Mouse (Mus musculus) ES-E14 (cell line): Measurements from ENCODE around the gene Pitpnm2. TPM values are rescaled to one million over a fixed set of nuclear protein-coding genes. Genes with fewer than 3 reads are reported as not detected.

ENCODE experiments used
- DNase-seq: peaks from one replicate; pipeline ENCODE4 v3.0.0-alpha.2; 2013; ENCODE audit warnings: low read depth, low spot score
- H3K27ac ChIP-seq: 2 replicates; pipeline ENCODE4 v1.5.1; 2012; ENCODE audit warnings: low read depth, mild to moderate bottlenecking, low read length, moderate library complexity, mixed read lengths; ENCODE audit not compliant: poor library complexity, insufficient read depth, severe bottlenecking
- H3K36me3 ChIP-seq: 2 replicates; pipeline ENCODE4 v1.6.1; 2012; ENCODE audit warnings: mild to moderate bottlenecking, low read length, moderate library complexity, mixed read lengths; ENCODE audit not compliant: control insufficient read depth, poor library complexity, insufficient read depth, severe bottlenecking
- H3K4me1 ChIP-seq, 2 experiments: fragments of 150-350 bp in 1 of 2; sonication (generic) in 1 of 2; 2 replicates each; pipeline ENCODE4 v1.6.1; 2012; ENCODE audit warnings: low read length in 2 of 2, mild to moderate bottlenecking in 1 of 2, mixed read lengths in 1 of 2; ENCODE audit not compliant: control insufficient read depth in 2 of 2, insufficient read depth in 2 of 2, poor library complexity in 1 of 2
- H3K4me3 ChIP-seq, 2 experiments: fragments of 150-350 bp in 1 of 2; sonication (generic) in 1 of 2; 2 replicates each; pipeline ENCODE4 v1.5.1; 2012; ENCODE audit warnings: low read length in 2 of 2, low read depth in 1 of 2, mild to moderate bottlenecking in 1 of 2, mixed read lengths in 1 of 2; ENCODE audit not compliant: insufficient read depth in 1 of 2, poor library complexity in 1 of 2, severe bottlenecking in 1 of 2
- H3K9ac ChIP-seq: 2 replicates; pipeline ENCODE4 v1.6.1; 2012; ENCODE audit warnings: low read depth, mild to moderate bottlenecking, low read length, mixed read lengths; ENCODE audit not compliant: poor library complexity, insufficient read depth, severe bottlenecking
- H3K9me3 ChIP-seq: fragments of 150-350 bp; sonication (generic); 2 replicates; pipeline ENCODE4 v1.6.1; 2012; ENCODE audit warnings: low read depth, mild to moderate bottlenecking, low read length; ENCODE audit not compliant: control insufficient read depth, insufficient read depth
- CHD2 ChIP-seq: IDR thresholded peaks from 2 replicates; pipeline ENCODE4 v1.6.1; 2014; ENCODE audit warnings: mild to moderate bottlenecking, low read depth, low read length, inconsistent platforms
- HCFC1 ChIP-seq: IDR thresholded peaks from 2 replicates; pipeline ENCODE4 v1.6.1; 2012; ENCODE audit warnings: low read length, inconsistent platforms, borderline replicate concordance; ENCODE audit not compliant: insufficient read depth
- MAFK ChIP-seq: IDR thresholded peaks from 2 replicates; pipeline ENCODE4 v1.6.1; 2014; ENCODE audit warnings: mild to moderate bottlenecking, low read depth, low read length, inconsistent platforms; ENCODE audit not compliant: insufficient read depth
- ZC3H11A ChIP-seq: IDR thresholded peaks from 2 replicates; pipeline ENCODE4 v1.6.1; 2012; ENCODE audit warnings: low read depth, mild to moderate bottlenecking, inconsistent platforms, low read length, borderline replicate concordance
- ZNF384 ChIP-seq: IDR thresholded peaks from 2 replicates; pipeline ENCODE4 v1.6.1; 2012; ENCODE audit warnings: low read depth, low read length, inconsistent platforms
- in situ Hi-C, 2 experiments: fragments of 600-800 bp; cut with MboI; formaldehyde crosslinking; loops; one replicate each; pipeline ENCODE4 v1.15.1; 2025; ENCODE audit warnings: low sequenced_read_pairs in 2 of 2, inconsistent platforms in 1 of 2; ENCODE audit not compliant: unreplicated experiment in 2 of 2
- total RNA-seq: library from RNA; depleted of rRNA; stranded (reverse); fragments of 300-350 nt; gene quantifications from 2 replicates; pipeline ENCODE4 v1.2.3, GENCODE M21; 2012

The Pitpnm2 gene
- total RNA-seq, 1 experiment = 6.6 TPM

DNA sequence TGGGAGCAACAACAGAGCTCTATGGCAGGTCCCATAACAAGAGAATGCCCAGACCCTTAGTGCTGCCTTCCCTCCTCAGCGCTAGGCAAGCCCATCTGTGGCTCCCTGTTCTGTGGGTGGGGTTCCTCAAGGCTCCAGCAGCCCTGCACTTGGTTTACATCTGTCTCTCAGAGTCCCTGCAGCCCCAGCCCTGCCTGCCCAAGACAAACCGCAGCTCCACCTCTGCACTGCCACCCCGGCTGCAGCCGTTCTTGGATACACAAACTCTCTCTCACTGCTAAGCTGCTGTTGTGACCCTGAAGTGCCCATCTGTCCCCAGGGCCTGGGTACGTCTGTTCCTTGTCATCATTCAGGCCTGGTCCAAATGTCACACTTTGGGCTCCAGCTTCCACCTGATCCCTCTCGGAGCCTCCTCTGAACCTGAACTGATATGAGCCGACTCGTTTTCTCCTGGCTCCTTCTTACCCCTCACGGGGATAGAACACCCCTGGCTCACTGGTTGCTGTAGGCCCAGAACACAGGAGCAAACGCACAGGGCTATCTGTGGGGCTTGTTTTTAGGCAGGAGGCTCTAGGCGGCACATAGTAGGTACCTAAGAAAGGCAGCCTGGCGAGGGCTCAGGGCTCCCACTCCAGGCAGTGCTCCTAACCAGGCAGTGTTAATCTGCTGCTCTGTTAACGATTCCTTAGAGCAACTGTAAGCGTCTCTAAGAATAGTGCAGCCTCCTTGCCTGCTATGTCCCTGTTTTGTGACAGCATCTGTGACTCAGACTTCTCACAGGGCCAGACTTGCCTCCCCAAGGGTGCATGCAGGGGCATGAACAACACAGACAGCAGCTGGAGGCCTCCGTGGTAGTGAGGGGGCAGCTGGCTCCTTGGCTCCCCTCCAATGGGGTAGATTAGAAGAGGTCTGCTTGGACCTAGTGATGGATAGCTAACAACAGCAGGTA, 83.7 kb downstream of the Pitpnm2 start:
- H3K9me3 ChIP-seq = no peaks in the 10 kb centered on the region
- H3K4me3 ChIP-seq = no peak overlapping the region
- no peak overlapping the region for H3K9ac ChIP-seq
- DNase-seq = no peak
- H3K4me1 ChIP-seq = peaks cover 0 to 4% of the 10 kb centered on the region in 2 experiments; a peak in 2 of 4 replicates
- no peak for TF ChIP-seq ZC3H11A
- no peak overlapping the region for H3K27ac ChIP-seq
- no peaks in the 10 kb centered on the region for H3K36me3 ChIP-seq
- in situ Hi-C loops = no loop called here

DNA sequence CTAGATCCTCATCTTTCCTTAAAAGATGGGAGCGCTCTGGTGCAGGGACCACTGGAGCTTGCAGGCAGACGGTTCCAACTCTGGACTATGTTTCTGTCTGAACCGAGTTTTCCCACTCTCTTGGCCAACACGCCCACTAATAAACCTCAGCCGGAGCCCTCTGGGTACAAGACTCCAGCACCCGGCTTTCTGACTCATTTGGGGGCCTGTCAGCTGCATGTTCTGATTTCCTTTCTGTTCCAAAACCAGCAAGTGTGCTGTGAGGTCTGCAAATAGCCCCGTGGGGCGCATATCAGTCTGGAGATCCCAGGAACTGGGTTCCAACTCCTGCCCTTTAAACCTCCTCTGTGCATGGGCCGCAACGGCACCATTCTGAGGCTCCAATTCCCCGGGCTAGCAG, 86.1 kb downstream of the Pitpnm2 start:
- in situ Hi-C loops = no loop called here
- DNase-seq = no peak
- H3K27ac ChIP-seq = no peak overlapping the region
- peaks cover 0 to 4% of the 10 kb centered on the region in 2 experiments; a peak in 2 of 4 replicates for H3K4me1 ChIP-seq
- no peaks in the 10 kb centered on the region for H3K36me3 ChIP-seq
- no peak overlapping the region for H3K9ac ChIP-seq
- H3K9me3 ChIP-seq = no peaks in the 10 kb centered on the region
- no peak overlapping the region for H3K4me3 ChIP-seq
- TF ChIP-seq ZC3H11A = no peak
- no peak for TF ChIP-seq ZNF384

DNA sequence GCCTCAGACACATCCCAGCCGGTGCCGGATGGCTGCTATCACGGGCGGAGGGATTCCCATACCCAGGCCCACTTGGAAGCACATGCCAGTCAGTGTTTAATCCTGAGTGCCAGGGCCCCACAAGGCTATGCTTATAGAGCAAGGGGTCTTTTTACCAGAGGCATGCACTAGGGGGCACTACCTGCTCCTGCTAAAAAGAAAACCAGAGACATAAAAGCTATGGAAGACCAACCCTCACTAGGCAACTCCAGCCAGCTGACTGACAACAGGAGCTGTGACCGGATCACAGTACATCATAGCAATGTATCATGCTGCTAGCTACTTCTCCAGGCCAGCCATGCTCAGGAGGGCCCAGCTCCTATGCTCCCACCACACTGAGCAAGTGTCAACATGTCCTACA, 87.0 kb downstream of the Pitpnm2 start:
- H3K9me3 ChIP-seq = no peaks in the 10 kb centered on the region
- in situ Hi-C loops = no loop called here
- no peaks in the 10 kb centered on the region for H3K36me3 ChIP-seq
- H3K9ac ChIP-seq = no peak overlapping the region
- H3K4me3 ChIP-seq = no peak overlapping the region
- peak; percentile 67 for DNase-seq
- no peak overlapping the region; the same call in 1 of the 2 replicates for H3K27ac ChIP-seq
- TF ChIP-seq CHD2 (no peak), ZC3H11A (0 out of 2 replicates have a peak, but pooled peaks have one; percentile 34)
- H3K4me1 ChIP-seq = peaks cover 0 to 4% of the 10 kb centered on the region in 2 experiments; a peak in 2 of 4 replicates

DNA sequence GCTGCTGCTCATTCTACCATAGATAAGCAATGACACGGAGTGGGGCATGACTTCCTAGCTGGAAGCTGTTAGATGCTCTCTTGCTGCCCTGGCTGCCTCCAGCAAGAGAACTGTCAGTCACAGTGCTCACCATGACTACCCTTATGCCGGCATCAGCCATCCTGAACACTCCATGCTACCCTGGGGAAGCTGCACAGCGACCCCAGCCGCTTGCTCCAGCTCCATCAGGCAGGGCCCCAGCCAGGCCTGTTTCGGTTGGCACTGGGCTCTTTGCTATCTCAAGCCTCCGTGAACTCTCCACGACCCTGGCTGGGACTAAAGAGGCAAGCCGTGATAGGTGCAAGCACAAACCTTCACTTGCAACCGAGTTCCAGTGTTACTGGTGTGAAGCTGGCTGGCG, 87.7 kb downstream of the Pitpnm2 start:
- Histone ChIP-seq H3K27ac (no peak overlapping the region), H3K4me1 (peaks cover 0 to 4% of the 10 kb centered on the region in 2 experiments; a peak in 2 of 4 replicates), H3K9ac (no peak overlapping the region), H3K4me3 (no peak overlapping the region), H3K9me3 (no peaks in the 10 kb centered on the region), H3K36me3 (no peaks in the 10 kb centered on the region)
- DNase-seq = no peak
- TF ChIP-seq ZC3H11A (no peak), ZNF384 (no peak), MAFK (no peak), CHD2 (no peak), HCFC1 (no peak)
- in situ Hi-C loops = no loop called here

DNA sequence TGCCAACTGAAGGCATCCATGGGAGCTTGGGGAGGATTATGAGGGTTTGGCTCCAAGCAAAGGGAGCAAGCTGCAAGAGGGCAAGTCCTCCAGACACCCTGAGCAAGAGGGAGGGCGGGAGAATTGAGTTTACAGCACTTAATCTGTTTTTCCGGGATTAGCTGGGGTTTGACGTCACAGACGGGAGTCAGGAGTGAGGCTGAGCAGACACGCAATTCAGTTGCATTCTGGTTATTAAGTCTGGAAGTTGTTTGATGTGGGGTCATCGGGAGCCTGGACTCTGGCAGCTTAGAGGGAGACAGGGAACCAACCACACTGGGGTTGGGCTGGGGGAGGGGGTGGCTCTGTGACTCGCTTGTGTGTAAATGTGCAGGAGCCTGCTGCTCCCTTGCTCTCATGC, 90.1 kb downstream of the Pitpnm2 start:
- TF ChIP-seq CHD2 = no peak
- no peak for TF ChIP-seq MAFK
- TF ChIP-seq ZC3H11A = no peak
- no peak for TF ChIP-seq ZNF384
- TF ChIP-seq HCFC1 = no peak
- no peak overlapping the region for H3K4me3 ChIP-seq
- no peaks in the 10 kb centered on the region for H3K9me3 ChIP-seq
- no peaks in the 10 kb centered on the region for H3K36me3 ChIP-seq
- no peak overlapping the region for H3K27ac ChIP-seq
- no peak for DNase-seq
- no peak overlapping the region for H3K9ac ChIP-seq
- no peaks in the 10 kb centered on the region; a peak in 1 of 4 replicates for H3K4me1 ChIP-seq
- in situ Hi-C loops = no loop called here
